Mouse (Mus musculus) lung, adult 18-20 months (tissue): Measurements from ENCODE around the gene Zdhhc3.

Experiments
- DNase-seq, 2 experiments: peaks; one replicate each; pipeline ENCODE4 v3.0.0; 2022; ENCODE audit warnings: mixed read lengths in 2 of 2

The Zdhhc3 gene

DNA sequence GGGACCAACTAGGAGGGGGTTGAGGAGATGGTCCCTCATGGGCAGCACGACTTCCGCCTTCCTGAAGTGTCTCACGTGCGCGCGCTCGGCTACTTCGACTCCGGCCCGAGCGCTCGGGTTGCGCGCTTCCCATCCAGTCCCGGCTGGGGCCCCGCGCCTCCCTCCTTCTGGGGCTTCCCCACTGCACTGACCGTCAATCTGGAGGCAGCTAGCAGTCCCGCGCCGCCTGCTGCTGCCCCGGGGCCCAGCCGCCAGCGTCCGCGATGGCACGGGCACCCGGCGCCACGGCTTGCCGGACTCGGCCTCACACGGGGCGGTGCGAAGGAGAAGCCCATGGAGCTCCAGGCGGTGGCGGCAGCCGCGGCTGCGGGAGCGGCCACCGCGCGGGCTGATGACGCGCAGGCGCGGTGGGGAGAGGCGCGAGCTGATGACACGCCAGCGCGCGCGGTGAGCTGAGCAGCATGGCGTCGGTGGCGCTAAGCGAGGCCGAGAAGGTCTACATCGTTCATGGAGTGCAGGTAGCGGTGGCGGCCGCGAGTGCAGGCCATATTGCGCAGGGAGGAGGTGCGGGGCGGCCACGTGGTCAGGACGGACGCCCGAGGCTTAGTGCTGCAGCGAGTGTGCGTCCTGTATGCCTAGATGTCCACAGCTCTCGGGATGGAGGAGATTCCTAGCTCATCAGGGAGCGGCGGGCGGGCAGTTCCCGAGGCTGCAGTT lies at the start of gene Zdhhc3, which contains the start of gene Exosc7:
Zdhhc3 (minus strand) TSS at position 401 of the 717 bp plus-strand sequence.
Exosc7 (plus strand) TSS at position 411 of the 717 bp plus-strand sequence.
- peak; percentile 83 for DNase-seq

- DNase-seq: no peak
These were observed 48.8 kb upstream of the Zdhhc3 start for GRCm38 (mm10) chr9:123161792-123162191.

- DNase-seq: peak; percentile 61 to 68
These were observed 46.3 kb upstream of the Zdhhc3 start for GRCm38 (mm10) chr9:123159330-123159729.

DNA sequence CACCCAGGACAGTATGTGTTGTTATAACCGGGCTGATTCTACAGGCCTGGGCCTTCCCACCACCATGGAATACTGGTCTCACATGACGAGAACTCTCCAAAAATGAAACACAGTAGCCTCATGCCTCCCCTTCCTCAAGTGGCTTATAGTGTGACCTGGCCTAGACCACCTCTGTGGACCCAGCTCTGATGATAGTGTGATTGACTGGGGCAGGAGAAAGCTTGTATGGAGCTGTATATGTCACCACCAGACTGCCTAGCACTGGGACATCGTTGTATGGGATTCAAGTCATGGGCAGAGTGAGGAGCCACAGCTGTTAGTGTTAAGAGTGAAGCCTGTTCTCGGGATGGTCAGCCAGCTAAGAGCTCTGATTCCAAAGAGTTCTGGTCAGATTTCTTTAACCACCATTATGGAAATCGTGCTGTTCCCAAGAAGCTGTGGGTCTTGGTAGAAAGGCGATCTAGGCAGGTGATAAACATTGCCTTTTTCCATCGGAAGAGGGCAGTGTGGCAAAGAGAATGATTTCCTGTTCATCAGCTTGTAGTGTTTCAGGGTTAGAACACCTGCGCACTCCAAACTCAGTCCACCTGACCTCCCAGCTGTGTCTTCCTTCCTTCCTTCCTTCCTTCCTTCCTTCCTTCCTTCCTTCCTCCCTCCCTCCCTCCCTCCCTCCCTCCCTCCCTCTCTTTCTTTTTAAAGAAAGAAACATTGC lies 45.3 kb upstream of the Zdhhc3 start:
- peak in 1 of 2 experiments; percentile 36 for DNase-seq

- no peak for DNase-seq
These were observed 44.7 kb upstream of the Zdhhc3 start for GRCm38 (mm10) chr9:123157699-123158098.

- peak; percentile 76 to 84 for DNase-seq
These were observed 43.9 kb upstream of the Zdhhc3 start for GRCm38 (mm10) chr9:123156910-123157361.

DNA sequence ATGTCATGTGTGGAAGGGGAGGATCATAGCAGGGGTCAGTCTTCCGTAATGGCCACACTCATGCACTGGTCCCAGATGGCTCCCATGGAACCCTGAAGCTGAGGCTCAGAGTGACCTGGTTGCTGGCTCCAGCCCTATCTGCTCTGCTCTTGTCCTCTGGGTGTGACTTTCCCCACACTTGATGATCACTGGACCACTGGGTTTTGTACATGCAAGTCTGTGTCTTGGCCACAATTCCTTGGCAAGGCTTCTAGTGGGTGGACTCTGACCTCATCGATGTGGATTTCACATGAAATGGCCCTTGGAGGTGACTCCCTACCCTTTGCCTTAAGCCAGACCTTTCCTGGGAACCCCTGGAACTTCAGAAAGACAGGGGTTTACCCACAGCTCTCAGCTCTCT lies 40.1 kb upstream of the Zdhhc3 start:
- peak; percentile 32 to 43 for DNase-seq

DNA sequence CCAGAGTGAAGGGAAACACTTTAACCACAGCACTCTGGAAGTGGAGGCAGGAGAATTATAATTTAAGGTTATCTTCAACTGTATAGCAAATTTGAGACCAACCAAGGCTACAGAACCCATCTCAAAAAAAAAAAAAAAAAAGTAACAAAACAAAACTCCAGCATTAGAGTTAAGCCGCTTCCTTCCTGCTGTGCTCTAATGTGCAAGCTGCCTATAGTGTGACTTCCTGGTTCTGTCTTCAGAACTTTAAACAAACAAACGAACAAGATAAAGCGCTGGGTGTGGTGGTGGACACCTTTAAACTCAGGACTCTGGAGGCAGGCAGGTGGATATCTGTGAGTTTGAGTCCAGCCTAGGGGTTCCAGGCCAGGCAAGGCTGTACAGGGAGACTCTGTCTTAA lies 39.0 kb upstream of the Zdhhc3 start:
- DNase-seq: no peak

DNA sequence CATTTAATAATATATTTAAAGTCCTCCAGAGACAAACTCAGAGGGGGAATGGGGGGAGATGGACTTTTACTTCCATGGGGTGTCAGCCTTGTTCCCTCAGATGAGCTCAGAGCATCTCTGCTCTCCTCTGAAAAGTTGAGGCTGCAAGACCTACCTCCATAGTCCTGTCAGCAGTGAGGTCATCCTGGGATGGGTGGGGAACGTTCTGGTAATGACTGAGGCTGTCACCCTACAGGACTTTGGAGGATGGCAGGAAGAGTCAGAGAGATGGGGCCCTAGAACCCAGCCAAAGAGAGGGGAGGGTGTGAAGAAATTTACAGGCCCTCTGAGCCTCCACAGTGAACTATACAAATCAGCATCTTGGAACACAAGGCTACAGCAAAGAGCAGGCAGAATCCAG lies 38.6 kb upstream of the Zdhhc3 start:
- DNase-seq: no peak

- DNase-seq: peak; percentile 46
These were observed 37.4 kb upstream of the Zdhhc3 start, which contains the start of gene Clec3b for GRCm38 (mm10) chr9:123150241-123151020. Clec3b (plus strand) TSS chr9:123150946.

DNA sequence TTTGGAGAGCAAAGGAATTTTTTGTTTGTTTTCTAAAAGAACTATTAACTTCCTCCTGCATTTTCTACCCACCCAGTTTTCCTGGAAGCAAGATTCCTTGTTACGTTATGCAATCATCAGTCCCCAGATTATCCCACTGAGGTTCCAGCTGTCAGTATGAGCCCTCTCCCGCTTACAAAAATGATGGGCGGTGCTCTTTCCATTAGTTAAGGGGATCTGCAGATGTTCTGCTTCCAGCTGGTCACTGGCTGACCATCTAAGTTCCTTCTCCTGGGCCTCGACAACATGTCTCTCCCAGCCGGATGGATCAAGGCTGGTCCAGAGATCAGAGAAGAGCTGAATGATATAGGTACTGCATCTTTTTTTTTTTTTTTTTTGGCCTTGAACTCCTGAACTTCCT lies 35.4 kb upstream of the Zdhhc3 start:
- DNase-seq: peak; percentile 28 to 40

- no peak for DNase-seq
These were observed 27.0 kb upstream of the Zdhhc3 start for GRCm38 (mm10) chr9:123139887-123140614.

DNA sequence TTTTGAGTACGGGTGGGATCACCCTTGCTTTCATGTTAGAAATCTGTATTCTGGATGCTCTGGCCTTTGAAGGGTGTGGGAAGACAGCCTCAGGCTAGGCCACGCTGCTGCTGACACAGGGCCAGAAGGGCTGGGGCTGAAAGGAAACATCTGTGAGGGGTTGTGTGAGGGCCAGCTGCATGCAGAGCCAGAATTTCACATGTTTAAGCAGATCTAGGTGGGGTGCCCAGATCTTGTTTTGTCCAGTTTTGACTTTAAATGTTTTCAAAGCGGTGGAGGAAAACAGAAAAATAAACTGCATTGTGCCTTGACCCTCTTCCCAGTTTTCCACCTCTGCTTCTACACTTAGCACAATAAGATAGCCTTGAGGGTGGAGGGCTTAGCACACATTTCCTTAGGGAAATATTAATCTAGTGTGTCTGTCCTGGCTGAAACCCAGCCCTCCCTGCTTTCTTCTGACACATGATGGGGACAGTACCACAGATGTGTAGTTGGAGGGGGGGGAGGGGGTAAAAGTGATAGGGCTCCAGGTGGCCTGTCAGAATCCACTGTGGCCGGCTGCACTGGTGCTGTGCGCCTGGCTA lies 26.0 kb upstream of the Zdhhc3 start:
- peak; percentile 62 to 69 for DNase-seq

GRCm38 (mm10) chr9:123136953-123137682 lies 24.1 kb upstream of the Zdhhc3 start:
- DNase-seq: no peak

- DNase-seq: no peak
These were observed 20.0 kb upstream of the Zdhhc3 start for GRCm38 (mm10) chr9:123132994-123133393.

- DNase-seq: no peak
These were observed 14.7 kb upstream of the Zdhhc3 start for GRCm38 (mm10) chr9:123127663-123128062.

DNA sequence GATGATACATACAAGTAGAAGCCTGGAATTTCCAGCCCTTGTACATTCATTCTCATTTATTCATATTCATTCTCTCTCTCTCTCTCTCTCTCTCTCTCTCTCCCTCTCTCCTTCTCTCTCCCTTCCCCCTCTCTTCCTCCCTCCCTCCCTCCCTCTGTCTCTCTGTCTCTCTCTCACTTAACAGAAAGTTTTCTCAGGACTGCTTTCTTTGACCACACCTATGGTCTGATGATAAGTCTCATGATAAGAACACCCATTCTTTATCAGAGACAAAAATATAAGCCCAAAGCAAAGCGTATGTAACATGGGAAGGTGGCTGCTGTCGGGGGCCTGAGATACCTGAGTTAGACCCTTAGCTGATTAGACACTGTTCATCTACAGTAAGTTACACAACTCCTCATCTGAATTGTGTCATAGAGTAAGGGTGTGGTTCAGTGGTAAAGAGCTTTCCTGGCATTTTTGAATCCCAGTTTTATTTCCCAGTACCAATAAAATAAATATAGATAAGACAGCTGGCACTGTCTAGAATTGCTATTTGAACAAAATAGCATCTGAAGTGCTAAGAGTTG lies 11.5 kb upstream of the Zdhhc3 start:
- DNase-seq: no peak

DNA sequence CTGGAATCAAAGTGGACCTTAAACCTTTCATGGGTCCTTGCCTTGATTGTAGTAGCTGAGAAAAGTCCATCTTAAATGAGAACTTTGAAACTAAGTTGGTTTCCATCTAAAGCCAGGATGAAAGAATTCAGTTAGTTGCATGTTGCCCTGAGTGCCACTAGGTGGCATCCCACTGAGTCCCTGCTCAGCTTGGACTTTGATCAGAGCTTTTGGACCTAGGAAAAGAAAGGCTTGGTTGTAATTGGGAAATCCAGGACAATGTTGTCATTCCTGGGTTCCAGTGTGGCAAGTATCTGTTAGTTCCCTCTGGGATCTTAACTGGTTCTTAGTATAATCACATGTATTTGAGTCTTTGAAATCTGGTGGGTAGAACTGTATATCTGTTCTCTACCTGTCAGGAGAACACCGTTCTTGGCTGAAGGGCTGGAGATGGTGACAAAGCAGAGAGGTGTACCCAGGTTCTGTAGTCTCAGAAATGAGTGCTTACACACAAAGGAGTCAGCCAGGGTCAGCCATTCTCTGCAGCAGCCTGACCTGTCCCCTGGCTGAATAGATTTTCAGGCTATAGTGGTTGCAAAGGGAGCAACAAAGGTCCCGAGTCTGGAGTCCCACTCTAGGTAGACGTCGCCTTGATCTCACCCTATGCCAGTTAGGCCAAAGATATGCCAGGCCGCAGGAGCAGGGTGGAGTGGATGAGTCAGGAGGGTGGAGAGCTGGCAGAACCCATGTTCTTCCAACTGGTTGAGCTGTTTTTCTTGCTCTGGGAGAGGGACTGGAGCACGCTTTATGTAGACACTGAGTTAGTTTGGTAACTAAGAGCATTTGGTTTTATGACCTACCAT lies 10.8 kb upstream of the Zdhhc3 start:
- peak; percentile 60 to 64 for DNase-seq

DNA sequence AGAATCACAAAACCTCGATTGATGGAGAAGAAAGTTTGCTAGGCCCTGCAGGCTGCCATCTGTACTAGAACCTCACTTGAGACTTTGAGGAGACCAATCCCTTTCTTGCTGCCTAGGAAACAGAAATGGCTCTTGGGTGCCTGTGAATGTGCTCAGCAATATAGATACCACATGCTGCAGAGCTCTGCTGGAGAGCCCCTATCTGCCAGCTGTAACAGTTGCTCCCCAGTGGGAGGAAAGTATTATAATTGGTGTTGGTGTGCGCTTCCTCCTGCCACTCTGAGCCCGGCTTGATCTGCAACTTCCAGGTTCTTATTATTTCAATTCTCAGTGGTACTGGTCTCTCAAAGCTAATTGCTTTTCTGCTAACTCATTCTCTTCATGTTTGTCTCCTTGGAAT lies 10.0 kb upstream of the Zdhhc3 start:
- DNase-seq: no peak

GRCm38 (mm10) chr9:123115566-123115965 lies 2.6 kb upstream of the Zdhhc3 start:
- no peak for DNase-seq
